Mouse (Mus musculus) Patski (cell line): ENCODE results near the gene Kcnq5. TPM values are rescaled to one million over a fixed set of nuclear protein-coding genes. Genes with fewer than 3 reads are reported as not detected.

Source experiments
- ATAC-seq: fragments of 100-300 bp; one replicate; pipeline ENCODE4 v1.8.0; 2021
- CTCF ChIA-PET: fragments of 350-600 bp; sonication (Branson Sonifier 250); formaldehyde crosslinking; loops from one replicate; lab custom pipeline; 2022; ENCODE audit warnings: inconsistent platforms; lab: Charles Lee
- POLR2A ChIA-PET: fragments of 350-600 bp; sonication (Branson Sonifier 250); formaldehyde crosslinking; loops from one replicate; lab custom pipeline; 2022; ENCODE audit warnings: antibody characterized with exemption, inconsistent platforms; lab: Charles Lee
- DNase-seq: peaks from one replicate; pipeline ENCODE4 v3.0.0-alpha.2; 2011; ENCODE audit warnings: low read depth, low spot score
- H3K27me3 ChIP-seq: fragments of 371-371 bp; one replicate; pipeline ENCODE4 v1.5.1; 2021
- CTCF ChIP-seq: fragments of 100-300 bp; IDR thresholded peaks from one replicate; pipeline ENCODE4 v1.5.1; 2021
- in situ Hi-C: fragments of 300-500 bp; cut with MboI; formaldehyde crosslinking; loops from 3 replicates; pipeline ENCODE4 v1.11.1; 2018; ENCODE audit warnings: low pct_unique_long_range_greater_than_20kb, mixed read lengths
- polyA plus RNA-seq: library from polyadenylated mRNA; unstranded; gene quantifications from one replicate; pipeline ENCODE4 v1.2.3, GENCODE M21; 2021

The Kcnq5 gene
- polyA plus RNA-seq, 1 experiment from 2014 or later = 0.95 TPM

GRCm38 (mm10) chr1:21838534-21838933 lies 123.2 kb downstream of the Kcnq5 start:
- POLR2A ChIA-PET = interaction anchor here (0.6 kb wide), 1 partner anchor 124 kb away, joined by 3 read pairs; no protein-coding TSS in a partner anchor
- no peaks in the 10 kb centered on the region for H3K27me3 ChIP-seq
- CTCF ChIA-PET = no interaction called here
- TF ChIP-seq CTCF = no peak
- in situ Hi-C loops = loop anchor here (5.0 to 10.0 kb wide), 2 partner anchors 126 to 226 kb away; partner anchors contain the start of gene Kcnq5
- ATAC-seq (peak; percentile 78), DNase-seq (peak; percentile 35)

- in situ Hi-C loops = loop anchor here (5.0 to 10.0 kb wide), 2 partner anchors 127 to 225 kb away; partner anchors contain the start of gene Kcnq5
- ATAC-seq (no peak), DNase-seq (no peak)
- POLR2A ChIA-PET = no interaction called here
- CTCF ChIA-PET = no interaction called here
- no peaks in the 10 kb centered on the region for H3K27me3 ChIP-seq
- no peak for TF ChIP-seq CTCF
Measured at GRCm38 (mm10) chr1:21837387-21837786, 124.4 kb downstream of the Kcnq5 start.

- TF ChIP-seq CTCF = no peak
- peak; percentile 44 for ATAC-seq
- no peak for DNase-seq
- in situ Hi-C loops = loop anchor here (5.0 to 10.0 kb wide), 2 partner anchors 128 to 224 kb away; partner anchors contain the start of gene Kcnq5
- POLR2A ChIA-PET = no interaction called here
- no peaks in the 10 kb centered on the region for H3K27me3 ChIP-seq
- CTCF ChIA-PET = no interaction called here
Measured at GRCm38 (mm10) chr1:21836337-21836736, 125.4 kb downstream of the Kcnq5 start.

GRCm38 (mm10) chr1:21829909-21830455 lies 131.8 kb downstream of the Kcnq5 start:
- DNase-seq = no peak
- ATAC-seq = no peak
- CTCF ChIA-PET = interaction anchor here (1.6 kb wide), 1 partner anchor 15 kb away, joined by 4 read pairs; no protein-coding TSS in a partner anchor

GRCm38 (mm10) chr1:21820066-21820630 lies 141.6 kb downstream of the Kcnq5 start:
- ChIA-PET POLR2A (no interaction called here), CTCF (no interaction called here)
- ATAC-seq (no peak), DNase-seq (peak; percentile 31)
- in situ Hi-C loops = no loop called here
- TF ChIP-seq CTCF = no peak
- H3K27me3 ChIP-seq = peaks cover 27% of the 10 kb centered on the region

More at GRCm38 (mm10) chr1:21829909-21830455, 131.8 kb downstream of the Kcnq5 start:
- peaks cover 15% of the 10 kb centered on the region for H3K27me3 ChIP-seq
- in situ Hi-C loops = loop anchor here (10.0 kb wide), 1 partner anchor 135 kb away; the partner anchor contains the start of gene Kcnq5
- POLR2A ChIA-PET = no interaction called here
- TF ChIP-seq CTCF = no peak

- CTCF ChIA-PET = no interaction called here
- ATAC-seq (no peak), DNase-seq (no peak)
- in situ Hi-C loops = no loop called here
- POLR2A ChIA-PET = no interaction called here
- peaks cover 7% of the 10 kb centered on the region for H3K27me3 ChIP-seq
- no peak for TF ChIP-seq CTCF
Measured at GRCm38 (mm10) chr1:21805064-21805463, 156.7 kb downstream of the Kcnq5 start.

GRCm38 (mm10) chr1:21804477-21804866 lies 157.3 kb downstream of the Kcnq5 start:
- POLR2A ChIA-PET = no interaction called here
- in situ Hi-C loops = no loop called here
- ATAC-seq (no peak), DNase-seq (no peak)
- CTCF ChIA-PET = no interaction called here
- peaks cover 7% of the 10 kb centered on the region for H3K27me3 ChIP-seq
- no peak for TF ChIP-seq CTCF

- POLR2A ChIA-PET = no interaction called here
- no peak for DNase-seq
- H3K27me3 ChIP-seq = peaks cover 7% of the 10 kb centered on the region
- in situ Hi-C loops = no loop called here
- ATAC-seq = no peak
- CTCF ChIA-PET = no interaction called here
- TF ChIP-seq CTCF = no peak
Measured at GRCm38 (mm10) chr1:21803751-21804476, 157.8 kb downstream of the Kcnq5 start.

GRCm38 (mm10) chr1:21780746-21781145 lies 181.0 kb downstream of the Kcnq5 start:
- POLR2A ChIA-PET = no interaction called here
- ATAC-seq = no peak
- no peak for TF ChIP-seq CTCF
- no peak for DNase-seq
- in situ Hi-C loops = no loop called here
- CTCF ChIA-PET = no interaction called here
- no peaks in the 10 kb centered on the region for H3K27me3 ChIP-seq

- TF ChIP-seq CTCF = no peak
- DNase-seq (no peak), ATAC-seq (no peak)
- in situ Hi-C loops = no loop called here
- ChIA-PET POLR2A (no interaction called here), CTCF (no interaction called here)
- no peaks in the 10 kb centered on the region for H3K27me3 ChIP-seq
Measured at GRCm38 (mm10) chr1:21777560-21777959, 184.2 kb downstream of the Kcnq5 start.

- TF ChIP-seq CTCF = no peak
- ChIA-PET POLR2A (no interaction called here), CTCF (no interaction called here)
- DNase-seq (no peak), ATAC-seq (no peak)
- no peaks in the 10 kb centered on the region for H3K27me3 ChIP-seq
- in situ Hi-C loops = no loop called here
Measured at GRCm38 (mm10) chr1:21773931-21774330, 187.8 kb downstream of the Kcnq5 start.
